Mouse (Mus musculus): ENCODE measurements around the gene Kifc1.

GRCm38 (mm10) chr17:33931947-33932346 lies 41.5 kb upstream of the Kifc1 start:
- TF ChIP-seq MAFK (IDR thresholded peaks at IDR 0.05; ENCODE audit: insufficient read depth, low read depth, low read length) (no peak), ZC3H11A (IDR thresholded peaks at IDR 0.05; ENCODE audit: borderline replicate concordance, low read depth, low read length) (no peak), CHD2 (IDR thresholded peaks at IDR 0.05; ENCODE audit: low read depth, low read length) (no peak), HCFC1 (IDR thresholded peaks at IDR 0.05; ENCODE audit: borderline replicate concordance, insufficient read depth, low read length) (no peak), ZNF384 (IDR thresholded peaks at IDR 0.05; ENCODE audit: low read depth, low read length) (no peak)

Data from ES-E14 (cell line).